Mouse (Mus musculus): ENCODE results near the gene Zfp14. TPM values are rescaled to one million over a fixed set of nuclear protein-coding genes. Genes with fewer than 3 reads are reported as not detected.

Zfp14 gene
- total and polyA plus RNA-seq, 2 experiments from 2014 or later: 2.2 to 6.0 TPM

GRCm38 (mm10) chr7:30048126-30048525, 3.1 kb downstream of the Zfp14 start:
- no peak for DNase-seq (ENCODE audit: low spot score)
- H3K9ac ChIP-seq (replicated peaks; ENCODE audit: low read depth, low read length): no peak overlapping the region
- no peak overlapping the region for H3K27ac ChIP-seq (ENCODE audit: low read depth)
- H3K36me3 ChIP-seq (replicated peaks; ENCODE audit: control insufficient read depth, insufficient read depth, low read length): no peaks in the 10 kb centered on the region
- no peak for ATAC-seq (ENCODE audit: insufficient read depth, low read depth)
- peaks cover 6% of the 10 kb centered on the region; the same call in 1 of the 2 replicates for H3K4me1 ChIP-seq (ENCODE audit: control insufficient read depth, insufficient read depth)
- WGBS: 60% methylated on average over 4 of the region's 4 CpGs
- H3K4me3 ChIP-seq (ENCODE audit: low read depth, low read length): no peak overlapping the region
- H3K9me3 ChIP-seq (replicated peaks; ENCODE audit: control insufficient read depth, low read length): no peaks in the 10 kb centered on the region
- H3K27me3 ChIP-seq (ENCODE audit: control insufficient read depth, insufficient read depth, low read length): no peaks in the 10 kb centered on the region
- no peak overlapping the region for H3K4me2 ChIP-seq (ENCODE audit: low read depth, low read length)
- TF ChIP-seq CTCF (IDR thresholded peaks at IDR 0.05; ENCODE audit: low read depth) (no peak), EP300 (IDR thresholded peaks at IDR 0.05; ENCODE audit: low read depth) (no peak)

DNA sequence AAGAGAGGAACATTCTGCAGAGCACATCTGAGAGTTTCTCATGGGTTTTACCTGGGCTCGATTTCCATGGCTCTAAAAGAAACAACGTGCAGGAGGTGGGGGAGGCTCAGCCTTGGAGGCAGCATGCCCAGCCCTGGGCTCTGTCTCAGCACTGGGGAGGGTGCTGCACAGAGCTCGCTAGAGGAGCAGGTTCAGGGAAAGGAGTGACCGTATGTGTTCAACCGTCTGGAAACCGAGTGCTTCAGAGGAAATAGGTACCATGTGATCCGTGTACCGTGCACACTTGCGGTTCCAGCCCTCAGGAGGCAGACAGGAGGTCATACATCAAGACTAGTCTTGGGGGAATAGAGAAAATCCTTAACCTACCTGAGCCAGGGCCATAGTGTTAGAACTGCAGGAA, 6.8 kb downstream of the Zfp14 start:
- Histone ChIP-seq H3K27ac (ENCODE audit: low read depth) (no peak overlapping the region), H3K9ac (replicated peaks; ENCODE audit: low read depth, low read length) (no peak overlapping the region), H3K36me3 (replicated peaks; ENCODE audit: control insufficient read depth, insufficient read depth, low read length) (no peaks in the 10 kb centered on the region), H3K27me3 (ENCODE audit: control insufficient read depth, insufficient read depth, low read length) (no peaks in the 10 kb centered on the region), H3K9me3 (replicated peaks; ENCODE audit: control insufficient read depth, low read length) (no peaks in the 10 kb centered on the region), H3K4me1 (ENCODE audit: control insufficient read depth, insufficient read depth) (no peaks in the 10 kb centered on the region), H3K4me3 (ENCODE audit: low read depth, low read length) (no peak overlapping the region), H3K4me2 (ENCODE audit: low read depth, low read length) (no peak overlapping the region)
- no peak for DNase-seq (ENCODE audit: low spot score)
- WGBS: 55% methylated on average over 9 of the region's 9 CpGs
- no peak for ATAC-seq (ENCODE audit: insufficient read depth, low read depth)
- TF ChIP-seq CTCF (IDR thresholded peaks at IDR 0.05; ENCODE audit: low read depth): no peak
- TF ChIP-seq EP300 (IDR thresholded peaks at IDR 0.05; ENCODE audit: low read depth): no peak

DNA sequence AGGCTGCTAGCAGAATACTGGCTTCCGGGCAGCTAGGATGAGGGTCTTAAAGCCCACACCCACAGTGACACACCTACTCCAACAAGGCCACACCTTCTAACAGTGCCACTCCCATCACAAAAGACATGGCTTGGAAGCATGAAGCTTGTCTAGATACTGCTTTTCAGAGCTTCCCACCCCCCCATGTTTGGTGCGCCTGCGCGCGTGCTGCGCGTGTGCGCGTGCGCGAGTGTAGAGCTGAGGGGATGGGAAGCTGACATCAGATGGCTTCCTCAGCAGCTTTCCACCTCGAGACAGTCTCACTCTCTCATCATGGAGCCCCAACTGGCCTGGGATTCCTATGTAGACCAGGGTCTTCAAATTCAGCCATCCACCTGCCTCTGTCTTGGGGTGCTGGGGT, 16.8 kb downstream of the Zfp14 start:
- Histone ChIP-seq H3K27me3 (ENCODE audit: control insufficient read depth, insufficient read depth, low read length) (no peaks in the 10 kb centered on the region), H3K9me3 (replicated peaks; ENCODE audit: control insufficient read depth, low read length) (no peaks in the 10 kb centered on the region), H3K9ac (replicated peaks; ENCODE audit: low read depth, low read length) (no peak overlapping the region), H3K4me3 (ENCODE audit: low read depth, low read length) (no peak overlapping the region), H3K4me1 (ENCODE audit: control insufficient read depth, insufficient read depth) (no peaks in the 10 kb centered on the region), H3K36me3 (replicated peaks; ENCODE audit: control insufficient read depth, insufficient read depth, low read length) (peaks cover 20% of the 10 kb centered on the region), H3K4me2 (ENCODE audit: low read depth, low read length) (no peak overlapping the region), H3K27ac (ENCODE audit: low read depth) (no peak overlapping the region)
- ATAC-seq (ENCODE audit: insufficient read depth, low read depth): no peak
- no peak for DNase-seq (ENCODE audit: low spot score)
- TF ChIP-seq EP300 (IDR thresholded peaks at IDR 0.05; ENCODE audit: low read depth): no peak
- no peak for TF ChIP-seq CTCF (IDR thresholded peaks at IDR 0.05; ENCODE audit: low read depth)
- 87% methylated on average over 12 of the region's 12 CpGs for WGBS

DNA sequence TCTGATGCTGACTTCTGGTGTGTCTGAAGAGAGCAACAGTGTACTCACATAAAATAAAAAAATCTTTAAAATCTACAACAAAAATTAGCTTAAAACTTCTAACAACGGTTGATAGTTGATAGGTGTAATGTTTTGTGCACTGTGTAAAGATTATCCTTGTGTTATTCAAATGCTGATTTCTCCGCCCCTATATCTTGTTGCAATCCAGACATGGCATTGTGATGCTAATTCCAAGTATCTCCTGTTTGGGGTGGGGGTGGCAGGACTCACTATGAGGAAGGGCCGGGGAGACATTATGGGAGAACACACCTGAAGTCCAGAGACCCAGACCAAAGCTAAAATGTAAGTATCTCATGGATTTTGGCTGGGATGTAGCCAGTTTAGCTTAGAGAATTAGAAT, 19.8 kb downstream of the Zfp14 start:
- no peaks in the 10 kb centered on the region for H3K9me3 ChIP-seq (replicated peaks; ENCODE audit: control insufficient read depth, low read length)
- WGBS: 80% methylated on average over 3 of the region's 3 CpGs
- ATAC-seq (ENCODE audit: insufficient read depth, low read depth) (no peak), DNase-seq (ENCODE audit: low spot score) (no peak)
- peaks cover 11% of the 10 kb centered on the region for H3K36me3 ChIP-seq (replicated peaks; ENCODE audit: control insufficient read depth, insufficient read depth, low read length)
- H3K27ac ChIP-seq (ENCODE audit: low read depth): no peak overlapping the region
- no peaks in the 10 kb centered on the region for H3K4me1 ChIP-seq (ENCODE audit: control insufficient read depth, insufficient read depth)
- no peak overlapping the region for H3K4me2 ChIP-seq (ENCODE audit: low read depth, low read length)
- TF ChIP-seq EP300 (IDR thresholded peaks at IDR 0.05; ENCODE audit: low read depth) (no peak), CTCF (IDR thresholded peaks at IDR 0.05; ENCODE audit: low read depth) (no peak)
- no peak overlapping the region for H3K9ac ChIP-seq (replicated peaks; ENCODE audit: low read depth, low read length)
- H3K27me3 ChIP-seq (ENCODE audit: control insufficient read depth, insufficient read depth, low read length): no peaks in the 10 kb centered on the region
- H3K4me3 ChIP-seq (ENCODE audit: low read depth, low read length): no peak overlapping the region

DNA sequence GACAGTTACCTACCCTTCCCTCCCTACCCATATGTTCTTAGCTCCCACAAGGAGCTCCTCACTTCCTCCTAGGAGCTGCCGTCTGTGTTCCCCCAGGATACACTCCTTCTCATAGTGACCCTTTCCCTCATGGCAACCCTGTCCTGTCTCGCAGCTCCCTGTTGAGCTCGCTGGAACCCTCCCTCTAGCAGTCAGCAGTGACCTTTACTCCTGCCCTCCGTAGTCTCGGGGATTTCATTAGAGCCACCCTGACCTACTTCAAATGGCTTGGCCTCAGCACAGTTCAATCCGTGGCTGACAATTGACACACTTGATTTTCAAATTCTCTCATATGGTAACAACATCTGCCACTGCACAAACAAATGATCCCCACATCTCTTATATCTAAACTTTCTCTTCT, 20.5 kb downstream of the Zfp14 start:
- no peak for DNase-seq (ENCODE audit: low spot score)
- TF ChIP-seq CTCF (IDR thresholded peaks at IDR 0.05; ENCODE audit: low read depth) (no peak), EP300 (IDR thresholded peaks at IDR 0.05; ENCODE audit: low read depth) (no peak)
- Histone ChIP-seq H3K4me3 (ENCODE audit: low read depth, low read length) (no peak overlapping the region), H3K4me1 (ENCODE audit: control insufficient read depth, insufficient read depth) (no peaks in the 10 kb centered on the region), H3K9ac (replicated peaks; ENCODE audit: low read depth, low read length) (no peak overlapping the region), H3K9me3 (replicated peaks; ENCODE audit: control insufficient read depth, low read length) (no peaks in the 10 kb centered on the region), H3K27ac (ENCODE audit: low read depth) (no peak overlapping the region), H3K27me3 (ENCODE audit: control insufficient read depth, insufficient read depth, low read length) (no peaks in the 10 kb centered on the region), H3K4me2 (ENCODE audit: low read depth, low read length) (no peak overlapping the region), H3K36me3 (replicated peaks; ENCODE audit: control insufficient read depth, insufficient read depth, low read length) (peaks cover 17% of the 10 kb centered on the region)
- WGBS: 26% methylated on average over 6 of the region's 6 CpGs
- ATAC-seq (ENCODE audit: insufficient read depth, low read depth): no peak

DNA sequence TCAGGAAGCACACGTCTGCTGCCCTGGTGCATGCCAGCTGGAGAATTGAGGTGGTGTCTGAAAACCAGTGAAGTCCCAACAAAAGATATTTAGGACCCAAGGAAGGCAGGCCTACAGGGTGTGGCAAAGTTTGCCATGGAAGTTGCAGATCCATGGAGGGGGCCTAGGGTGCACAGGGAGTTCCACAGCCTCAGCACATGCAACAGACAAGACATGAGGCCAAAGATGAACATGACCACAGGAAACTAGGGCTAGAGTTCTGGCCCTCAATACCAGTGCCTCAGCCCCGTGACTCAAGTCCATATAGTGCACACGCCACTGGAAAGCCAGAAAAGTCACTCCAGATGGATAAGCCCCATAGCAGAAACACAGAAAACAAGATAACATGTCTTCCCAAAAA, 22.6 kb downstream of the Zfp14 start:
- Histone ChIP-seq H3K27ac (ENCODE audit: low read depth) (no peak overlapping the region), H3K4me3 (ENCODE audit: low read depth, low read length) (no peak overlapping the region), H3K27me3 (ENCODE audit: control insufficient read depth, insufficient read depth, low read length) (no peaks in the 10 kb centered on the region), H3K9me3 (replicated peaks; ENCODE audit: control insufficient read depth, low read length) (no peaks in the 10 kb centered on the region), H3K36me3 (replicated peaks; ENCODE audit: control insufficient read depth, insufficient read depth, low read length) (peaks cover 30% of the 10 kb centered on the region), H3K9ac (replicated peaks; ENCODE audit: low read depth, low read length) (no peak overlapping the region), H3K4me2 (ENCODE audit: low read depth, low read length) (no peak overlapping the region), H3K4me1 (ENCODE audit: control insufficient read depth, insufficient read depth) (no peaks in the 10 kb centered on the region)
- WGBS: 81% methylated on average over 3 of the region's 3 CpGs
- TF ChIP-seq CTCF (IDR thresholded peaks at IDR 0.05; ENCODE audit: low read depth): no peak
- no peak for TF ChIP-seq EP300 (IDR thresholded peaks at IDR 0.05; ENCODE audit: low read depth)
- ATAC-seq (ENCODE audit: insufficient read depth, low read depth) (no peak), DNase-seq (ENCODE audit: low spot score) (no peak)
